Mouse (Mus musculus): ENCODE results near the gene Pcbp3. TPM values are rescaled to one million over a fixed set of nuclear protein-coding genes. Genes with fewer than 3 reads are reported as not detected.

Gene Pcbp3
- total RNA-seq, 1 experiment from 2014 or later: 32.3 TPM

DNA sequence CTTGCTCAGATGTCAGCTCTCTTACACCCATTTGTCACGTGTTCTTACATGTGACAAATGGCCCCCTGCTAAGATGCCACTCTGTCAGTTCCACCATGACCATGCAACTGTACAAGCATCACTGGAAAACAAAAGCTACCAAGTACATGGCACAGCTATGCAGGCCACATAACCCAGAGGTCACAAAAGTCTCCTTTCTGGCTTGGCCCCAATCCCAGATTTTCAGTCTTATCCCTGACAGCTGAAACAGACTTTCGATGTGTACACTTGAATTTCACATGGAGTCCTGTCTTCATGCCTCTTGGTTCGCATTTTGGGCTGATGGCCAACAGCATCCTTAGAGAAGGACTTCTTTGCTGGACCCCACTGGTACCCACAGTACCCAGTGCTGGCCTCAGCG lies 116.8 kb downstream of the Pcbp3 start:
- no peak for DNase-seq

DNA sequence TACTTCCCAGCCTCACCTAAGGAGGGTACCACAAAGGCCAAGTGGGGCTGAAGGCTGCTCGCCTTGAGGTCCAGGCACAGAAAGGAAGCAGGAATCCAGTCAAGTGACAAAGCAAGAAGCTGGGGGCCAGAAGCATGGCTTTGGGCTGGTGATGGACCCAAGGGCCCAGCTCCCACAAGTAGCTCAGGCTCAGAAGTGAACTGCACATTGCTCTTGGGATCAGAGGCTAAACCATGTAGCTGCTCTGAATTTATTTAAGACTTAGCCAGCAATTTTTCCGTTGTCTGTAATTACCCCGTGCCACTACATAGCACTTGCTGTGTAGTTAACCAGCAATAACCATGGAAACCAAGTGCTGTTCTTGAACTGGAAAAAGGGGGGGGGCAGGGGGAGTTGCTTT lies 117.3 kb downstream of the Pcbp3 start:
- DNase-seq: no peak

DNA sequence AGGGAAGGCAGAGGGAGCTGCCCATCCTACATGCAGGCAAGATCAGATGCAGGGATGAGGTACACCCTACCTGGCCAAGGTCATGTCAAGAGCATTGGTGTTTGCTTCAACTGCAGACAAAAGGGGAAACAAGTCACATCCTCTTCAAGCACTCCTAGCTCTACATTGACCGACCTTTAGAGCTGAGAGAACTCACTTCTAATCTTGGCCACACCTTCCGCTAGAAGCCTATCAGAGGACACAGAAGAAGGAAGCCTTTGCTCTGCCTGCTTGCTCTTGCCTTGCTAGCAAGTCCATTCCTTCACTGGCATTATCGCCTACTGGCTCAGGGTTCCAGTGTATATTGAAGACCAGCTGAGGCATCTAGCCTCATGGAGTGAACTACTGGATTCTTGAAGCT lies 119.6 kb downstream of the Pcbp3 start:
- no peak for DNase-seq

- DNase-seq: no peak
These were observed 120.5 kb downstream of the Pcbp3 start for GRCm38 (mm10) chr10:76841220-76841619.

DNA sequence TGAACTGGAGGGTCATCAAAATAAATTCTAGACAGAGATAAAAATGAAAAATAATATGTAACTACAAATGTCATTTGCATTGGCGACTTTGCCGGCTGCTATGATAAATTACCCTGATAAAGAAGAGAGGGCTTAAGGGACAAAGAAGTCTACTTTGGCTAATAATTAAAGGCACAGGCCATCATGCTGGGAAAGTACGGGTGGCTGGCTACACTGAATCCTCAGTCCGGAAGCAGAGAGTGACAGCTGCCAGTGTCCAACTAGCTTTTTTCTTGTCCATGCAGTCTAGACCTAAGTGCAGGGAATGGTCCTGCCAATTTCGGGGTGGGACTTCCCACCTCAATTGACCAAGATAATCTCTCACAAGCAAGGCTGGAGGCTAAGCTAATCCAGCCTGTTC lies 121.1 kb downstream of the Pcbp3 start:
- no peak for DNase-seq

GRCm38 (mm10) chr10:76835497-76836357 lies 126.0 kb downstream of the Pcbp3 start:
- peak; percentile 90 for DNase-seq

GRCm38 (mm10) chr10:76832841-76833240 lies 128.8 kb downstream of the Pcbp3 start:
- peak; percentile 53 for DNase-seq

DNA sequence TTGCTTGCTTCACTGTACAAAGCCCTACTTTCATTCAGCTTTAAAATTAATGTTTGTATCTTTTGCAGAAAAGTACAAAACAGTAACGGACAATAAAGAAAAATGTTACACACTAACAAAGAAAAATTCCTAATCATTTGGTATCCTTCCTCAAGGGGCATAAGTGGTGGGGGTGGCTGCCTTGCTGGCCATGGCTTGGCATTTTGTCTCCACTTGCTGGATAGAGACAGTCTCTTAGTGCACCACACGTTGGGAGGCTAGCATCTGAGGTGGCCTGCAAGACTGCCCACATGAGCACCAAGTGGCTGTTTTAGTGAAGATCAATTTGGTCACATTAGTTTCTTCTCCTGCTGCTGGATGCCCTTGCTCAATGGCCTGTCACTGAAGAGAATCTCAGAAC lies 129.8 kb downstream of the Pcbp3 start:
- DNase-seq: no peak

DNA sequence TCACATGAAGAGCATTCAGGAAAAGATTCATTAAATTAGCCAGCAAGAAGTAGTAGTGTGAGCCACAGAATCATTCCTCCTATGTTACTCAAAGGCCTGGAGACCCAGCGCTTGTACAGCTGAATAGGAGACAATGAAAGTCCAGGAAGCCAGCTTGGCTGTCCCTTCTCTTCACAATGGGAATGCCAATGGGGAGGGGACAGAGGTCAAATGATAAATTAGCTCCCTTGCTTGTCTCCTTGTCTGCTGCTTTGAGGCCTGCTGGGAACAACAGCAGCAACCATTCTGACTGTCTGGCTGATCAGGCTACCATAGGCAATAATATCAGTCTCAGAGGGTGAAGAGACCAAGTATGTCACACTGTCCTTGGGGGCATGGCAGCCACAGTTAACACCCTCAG lies 130.5 kb downstream of the Pcbp3 start:
- no peak for DNase-seq

DNA sequence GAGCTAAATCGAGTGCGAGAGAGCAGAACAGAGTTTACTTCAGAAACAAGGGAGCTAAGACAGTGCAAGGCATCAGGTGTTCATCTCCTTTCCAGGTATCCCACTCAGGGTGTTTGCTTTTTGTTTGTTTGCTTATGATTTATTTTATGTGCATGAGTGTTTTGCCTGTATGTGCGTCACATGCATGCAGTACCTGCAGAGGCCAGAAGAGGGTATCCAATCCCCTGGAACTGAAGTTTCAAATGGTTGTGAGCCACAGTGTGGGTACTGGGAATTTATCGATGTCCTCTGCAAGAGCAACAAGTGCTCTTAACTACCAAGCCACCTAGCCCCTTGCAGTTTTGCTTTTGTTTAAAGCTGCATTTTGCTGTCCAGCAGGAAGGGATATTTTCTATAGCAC lies 132.8 kb downstream of the Pcbp3 start:
- no peak for DNase-seq

DNA sequence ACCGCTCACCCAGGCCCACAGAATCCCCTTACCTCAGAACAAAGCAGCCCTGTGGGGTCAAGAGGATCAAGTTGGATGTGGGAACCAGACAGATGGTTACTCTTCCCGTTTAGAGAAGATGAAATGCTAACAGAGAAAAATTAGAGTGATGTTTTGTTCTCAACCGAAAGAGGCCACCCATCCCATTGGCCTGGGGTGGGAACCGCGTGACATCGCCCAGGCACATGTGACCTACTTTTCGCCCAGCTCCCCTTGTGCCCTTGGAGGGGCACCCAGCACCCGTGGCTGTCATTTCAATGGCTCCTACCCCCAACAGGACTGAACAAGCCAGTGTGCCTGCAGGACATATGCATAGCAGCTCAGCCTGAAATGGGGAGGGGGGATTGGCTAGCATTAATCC lies 139.0 kb downstream of the Pcbp3 start:
- DNase-seq: no peak

- DNase-seq: no peak
These were observed 142.4 kb downstream of the Pcbp3 start for GRCm38 (mm10) chr10:76819321-76819720.

GRCm38 (mm10) chr10:76818337-76818736 lies 143.3 kb downstream of the Pcbp3 start:
- no peak for DNase-seq

- DNase-seq: no peak
These were observed 144.8 kb downstream of the Pcbp3 start for GRCm38 (mm10) chr10:76816930-76817329.

DNA sequence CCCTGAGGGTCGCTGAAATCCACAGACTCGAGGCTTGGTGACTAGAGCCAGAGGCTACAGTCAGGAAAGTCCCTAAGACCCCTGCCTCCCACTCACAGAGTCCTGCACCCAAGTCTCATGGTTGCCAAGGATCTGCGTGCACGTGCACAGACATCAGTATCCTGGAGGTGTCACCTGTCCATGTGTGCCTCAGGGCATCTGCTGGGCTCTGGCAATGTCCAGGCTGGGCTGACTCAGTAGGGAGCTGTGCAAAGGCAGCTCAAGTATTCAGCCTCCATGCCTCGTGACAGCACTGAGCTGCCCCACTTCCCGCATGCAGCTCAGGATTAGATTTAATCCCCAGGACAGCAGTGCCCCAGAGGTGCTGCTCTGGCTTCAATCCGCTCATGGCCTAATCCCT lies 145.3 kb downstream of the Pcbp3 start:
- no peak for DNase-seq

- peak; percentile 29 for DNase-seq
These were observed 146.2 kb downstream of the Pcbp3 start for GRCm38 (mm10) chr10:76815481-76815880.

GRCm38 (mm10) chr10:76814811-76815210 lies 146.9 kb downstream of the Pcbp3 start:
- DNase-seq: no peak

DNA sequence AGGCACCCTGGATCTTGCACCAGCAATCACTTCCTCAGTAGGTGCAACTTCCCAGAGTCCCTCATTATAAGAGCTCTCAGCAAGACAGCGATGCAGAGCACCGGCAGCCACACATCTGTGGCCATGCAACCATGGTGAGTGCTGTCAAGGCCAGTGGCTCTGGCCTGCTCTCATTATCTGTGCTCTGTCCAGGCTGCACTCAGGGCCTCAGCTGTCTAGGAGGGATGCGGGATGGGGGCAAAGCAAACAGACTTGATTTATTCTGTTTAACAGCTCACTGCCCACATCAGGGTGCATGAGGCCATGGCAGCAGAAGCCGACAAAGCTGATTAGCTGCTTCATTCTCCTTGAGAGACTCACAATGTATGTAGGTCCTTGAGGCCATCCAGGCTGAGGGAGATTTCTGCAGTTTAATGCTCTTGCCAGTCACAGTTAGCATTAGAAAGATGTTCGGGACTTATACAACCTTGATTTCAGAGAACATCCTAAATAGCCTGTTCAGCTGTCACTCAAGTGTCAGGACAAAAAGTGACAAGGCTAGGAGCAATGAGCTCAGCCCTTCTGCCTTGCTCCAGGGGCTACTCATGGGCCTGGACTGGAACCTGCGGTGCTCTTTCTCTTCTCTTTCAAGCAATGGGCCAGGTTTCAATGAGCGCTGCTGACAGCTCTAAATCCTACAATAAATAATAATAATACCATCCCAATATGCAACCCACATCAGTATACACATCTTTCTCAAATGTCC lies 151.6 kb downstream of the Pcbp3 start:
- peak; percentile 29 for DNase-seq

DNA sequence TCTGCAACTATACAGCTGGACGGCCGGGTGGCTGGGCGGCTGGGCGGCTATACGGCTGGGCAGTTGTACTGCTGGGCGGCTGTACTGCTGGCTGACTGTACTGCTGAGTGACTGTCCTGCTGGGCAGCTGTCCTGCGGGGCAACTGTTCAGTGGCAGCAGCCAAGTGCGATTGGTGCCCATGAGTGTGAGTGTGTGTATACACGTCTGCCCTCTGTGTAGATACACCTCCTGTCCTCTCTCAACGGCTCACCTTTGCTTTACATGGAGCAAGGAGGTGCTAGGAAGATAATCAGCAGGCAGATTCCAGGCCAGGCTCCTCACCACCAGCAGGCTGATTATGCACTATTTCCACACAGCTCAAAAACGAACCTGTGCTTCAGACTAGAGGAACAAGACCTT lies 152.2 kb downstream of the Pcbp3 start:
- no peak for DNase-seq

DNA sequence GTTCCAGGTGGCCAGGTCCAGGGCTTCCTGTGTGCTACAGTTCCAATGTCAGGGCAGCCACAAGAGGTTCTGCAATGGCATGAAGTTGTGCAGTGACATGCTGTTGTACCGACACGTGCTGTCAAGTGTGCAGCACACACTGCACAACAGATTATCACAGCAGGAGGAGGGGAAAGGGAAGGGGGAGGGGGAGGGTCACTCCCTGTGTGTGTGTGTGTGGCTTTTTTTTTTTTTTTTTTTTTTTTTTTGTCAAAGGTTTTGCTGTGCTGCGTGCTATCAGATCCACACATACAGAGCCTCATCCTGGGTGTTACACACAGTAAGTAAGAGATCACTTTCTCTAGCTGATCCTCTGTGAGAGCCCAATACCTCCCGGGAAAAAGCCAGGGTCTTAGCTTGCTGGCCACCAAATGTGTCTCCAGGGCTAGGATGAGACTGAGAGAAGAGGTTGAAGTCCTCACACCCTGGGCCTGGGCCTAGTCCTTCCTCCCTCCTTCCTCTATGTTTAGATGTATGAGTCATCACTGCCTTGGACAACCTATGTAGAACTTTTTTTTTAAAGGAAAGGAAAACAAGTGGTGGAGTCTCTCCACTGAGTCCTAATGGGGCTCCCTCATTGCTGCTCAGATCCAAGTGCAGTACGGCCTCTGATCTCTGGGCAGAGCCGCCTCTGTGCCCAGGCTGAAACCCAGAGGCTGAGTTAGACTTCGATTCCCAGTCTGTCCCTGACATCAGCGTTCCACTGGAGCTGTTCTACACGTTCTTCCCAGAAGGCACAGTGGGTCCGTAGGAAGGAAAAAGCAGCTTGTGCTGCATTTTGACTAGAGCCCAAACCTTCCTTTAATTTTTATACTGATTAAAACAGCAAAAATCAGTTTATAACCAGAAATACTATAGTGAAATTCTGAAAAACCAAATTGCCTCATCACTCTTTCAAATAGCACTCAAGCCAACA lies 153.0 kb downstream of the Pcbp3 start:
- no peak for DNase-seq

DNA sequence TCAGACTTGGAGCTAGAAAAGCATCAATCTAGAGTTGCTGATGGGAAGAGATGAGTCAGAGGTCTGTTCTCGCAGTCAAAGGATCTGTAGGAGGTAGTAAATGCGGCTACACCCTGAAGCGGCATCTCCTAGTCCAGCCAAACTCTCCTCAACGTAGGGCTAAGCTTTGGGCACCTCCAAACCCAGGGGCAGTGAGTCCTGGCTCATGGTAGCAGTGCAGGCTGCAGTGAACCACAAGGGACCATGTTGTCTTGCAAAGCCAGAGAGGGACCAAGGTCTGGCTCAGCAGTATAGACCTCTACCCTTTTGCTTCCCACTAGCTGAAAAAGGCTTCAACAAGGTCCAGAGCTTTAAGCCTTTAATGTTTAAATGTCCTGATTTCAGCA lies 159.2 kb downstream of the Pcbp3 start:
- DNase-seq: no peak

DNA sequence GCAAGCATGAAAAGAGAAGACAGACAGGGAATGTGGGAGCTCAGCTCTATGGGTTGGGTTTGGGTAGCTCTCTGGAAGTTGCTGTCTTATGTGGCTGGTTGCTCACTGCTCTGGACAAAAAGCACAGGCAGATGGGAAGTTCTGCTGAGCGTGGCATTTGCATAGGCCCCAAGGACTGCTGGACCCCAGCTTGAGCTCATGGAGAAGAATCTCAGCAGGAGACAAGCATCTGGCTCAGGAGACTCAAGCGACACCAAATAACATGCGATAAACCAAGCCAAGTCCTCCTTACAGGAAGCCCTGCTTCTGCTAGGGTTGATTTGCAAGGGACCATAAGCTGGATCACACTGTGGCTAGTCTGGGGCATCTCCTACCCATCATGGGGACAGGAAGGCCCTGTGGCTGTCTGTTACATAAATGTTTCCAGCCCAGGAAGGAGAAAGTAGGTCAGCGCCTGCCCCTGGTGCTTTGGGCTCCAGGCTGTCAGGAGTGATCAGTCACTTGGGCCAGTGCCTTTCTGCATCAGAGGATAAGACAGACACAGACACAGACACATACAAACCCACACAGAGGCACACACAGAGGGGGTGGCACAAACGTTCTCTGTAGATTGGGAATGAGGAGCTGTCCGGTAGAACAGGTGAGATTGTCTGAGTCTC lies 159.7 kb downstream of the Pcbp3 start:
- DNase-seq: peak; percentile 53

Measured in adrenal gland, postnatal 14 days (tissue).